Mouse (Mus musculus): ENCODE results near the gene Gm8237.
"Not testable (repeated sequence)": the region's sequence is repeated elsewhere in the genome, so short reads cannot be mapped to it uniquely, and the experiment has no call there.

The Gm8237 gene

DNA sequence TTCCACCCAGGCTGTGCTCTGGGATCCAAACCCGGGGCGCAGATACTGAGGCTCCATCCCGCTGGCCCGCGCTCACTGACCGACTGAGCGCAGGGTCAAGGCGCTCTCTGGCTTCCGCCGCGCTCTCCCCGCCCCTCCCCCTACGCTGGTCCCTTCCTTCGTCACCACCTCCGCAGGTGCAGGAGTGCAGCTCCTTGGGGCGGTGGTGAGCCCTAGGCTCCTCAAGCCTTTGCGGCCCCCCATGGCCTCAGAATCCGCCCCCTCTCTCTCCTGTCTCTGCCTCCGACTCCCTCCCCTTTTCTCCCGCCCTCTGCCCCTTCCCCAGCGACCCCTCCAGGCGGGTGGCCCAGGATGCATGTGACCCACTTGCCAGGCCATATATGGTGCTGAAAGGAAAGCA is at the start of gene Gm8237:
Gene Gm8237, minus strand, starts transcription at position 142 of the 400 bp plus-strand sequence.
- peak; percentile 1 for DNase-seq (ENCODE audit: low read depth, low spot score)

DNA sequence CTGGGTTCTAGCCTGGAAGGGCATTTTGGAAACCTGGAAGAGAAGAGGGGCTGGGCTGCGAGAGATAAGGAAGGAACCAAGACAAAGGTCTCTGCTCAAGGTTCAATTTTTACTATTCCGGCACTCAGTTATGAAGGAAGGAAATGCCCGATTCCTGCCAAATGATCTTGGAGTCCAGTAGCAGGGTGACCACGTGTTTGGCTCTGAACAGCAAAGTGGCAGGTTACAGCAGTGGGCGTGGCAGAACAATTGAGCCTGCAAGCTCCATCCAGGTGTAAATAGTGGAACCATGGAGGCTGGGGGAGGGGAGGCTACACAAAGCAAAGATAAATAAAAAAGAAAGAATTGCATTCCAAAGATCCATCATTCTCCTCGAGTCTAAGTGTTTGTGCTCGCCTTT is 43.1 kb upstream of the Gm8237 start:
- DNase-seq (ENCODE audit: low read depth, low spot score) = not testable (repeated sequence)

DNA sequence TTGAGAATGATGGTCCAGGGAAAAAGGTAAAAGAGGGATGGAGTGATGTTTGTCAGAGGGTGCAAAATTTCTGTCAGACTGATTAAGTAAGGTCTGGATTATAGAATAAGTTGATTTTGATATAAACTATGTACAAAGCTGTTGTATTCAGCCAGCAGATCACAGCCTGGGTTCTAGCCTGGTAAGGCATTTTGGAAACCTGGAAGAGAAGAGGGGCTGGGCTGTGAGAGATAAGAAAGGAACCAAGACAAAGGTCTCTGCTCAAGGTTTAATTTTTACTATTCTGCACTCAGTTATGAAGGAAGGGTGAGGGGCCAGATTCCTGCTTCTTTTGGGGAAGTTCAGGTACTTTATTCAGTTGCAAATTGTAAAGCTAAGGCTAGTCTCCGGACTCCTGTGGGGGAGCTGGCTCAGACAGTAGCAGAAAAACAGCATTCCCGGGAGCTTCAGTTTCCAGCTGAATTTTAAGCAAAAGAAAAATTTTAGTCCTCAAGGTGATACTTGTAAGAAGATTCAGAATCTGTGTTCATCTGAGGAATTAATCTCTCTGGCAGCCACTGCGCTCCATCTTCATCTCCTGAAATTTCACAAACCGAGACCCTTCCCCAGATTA is 38.3 kb upstream of the Gm8237 start:
- not testable (repeated sequence) for DNase-seq (ENCODE audit: low read depth, low spot score)

GRCm38 (mm10) chr14:5913701-5914100 is 33.5 kb upstream of the Gm8237 start:
- not testable (repeated sequence) for DNase-seq (ENCODE audit: low read depth, low spot score)

DNA sequence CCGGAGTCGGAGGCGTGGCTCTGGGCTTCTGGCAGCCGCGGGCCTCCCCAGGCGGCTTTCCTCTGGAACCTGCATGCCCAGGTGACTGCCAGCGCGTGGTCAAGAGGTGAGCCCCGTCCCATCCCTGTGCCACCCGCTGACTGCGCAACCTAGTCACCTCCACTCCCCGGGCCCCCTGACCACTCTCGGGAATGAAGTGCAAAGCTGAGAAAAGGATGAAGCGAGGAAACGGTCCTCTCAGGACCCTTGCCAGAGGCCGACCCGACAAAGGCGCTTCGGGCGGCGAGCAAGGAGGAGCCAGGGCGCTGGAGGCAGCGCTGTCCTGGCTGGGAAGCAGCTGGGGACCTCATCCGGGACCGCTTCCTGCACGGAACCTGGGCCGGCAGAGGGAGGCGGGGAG is 391 bp downstream of the Gm8237 start:
- DNase-seq (ENCODE audit: low read depth, low spot score) = peak; percentile 1

GRCm38 (mm10) chr14:5879136-5879535 is 1.0 kb downstream of the Gm8237 start:
- DNase-seq (ENCODE audit: low read depth, low spot score) = peak; percentile 50

GRCm38 (mm10) chr14:5855911-5856310 is 24.3 kb downstream of the Gm8237 start:
- DNase-seq (ENCODE audit: low read depth, low spot score) = not testable (repeated sequence)

GRCm38 (mm10) chr14:5830229-5830628 is 50.0 kb downstream of the Gm8237 start, which contains the start of gene Gm3424:
Gene Gm3424, minus strand, starts transcription at chr14:5830329.
- not testable (repeated sequence) for DNase-seq (ENCODE audit: low read depth, low spot score)

DNA sequence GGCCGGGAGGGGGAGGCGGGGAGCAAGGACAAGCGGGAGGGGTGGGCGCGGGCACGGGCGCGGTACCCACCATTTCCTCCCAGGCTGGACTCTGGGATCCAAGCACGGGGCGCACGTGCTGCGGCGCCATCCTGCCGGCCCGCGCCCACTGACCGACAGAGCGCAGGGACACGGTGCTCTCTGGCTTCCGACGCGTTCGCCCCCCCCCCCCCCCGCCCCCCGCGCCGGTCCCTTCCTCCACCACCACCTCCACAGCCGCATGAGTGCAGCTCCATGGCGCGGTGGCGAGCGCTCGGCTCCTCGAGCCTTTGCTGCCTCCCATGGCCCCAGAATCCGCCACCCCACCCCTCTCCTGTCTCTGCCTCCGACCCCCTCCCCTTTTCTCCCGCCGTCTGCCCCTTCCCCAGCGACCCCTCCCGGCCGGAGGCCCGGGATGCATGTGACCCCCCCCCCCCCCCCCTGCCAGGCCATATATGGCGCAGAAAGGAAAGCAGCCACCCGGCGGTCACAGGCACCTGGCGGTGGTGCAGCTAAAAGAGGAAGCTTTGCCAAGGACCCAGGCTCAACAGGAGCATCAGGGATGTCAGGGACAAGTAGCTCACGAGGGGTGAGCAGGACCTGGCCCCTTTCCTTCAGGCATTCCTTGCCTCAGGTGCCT is 67.4 kb downstream of the Gm8237 start:
- not testable (repeated sequence) for DNase-seq (ENCODE audit: low read depth, low spot score)
